ENCODE assay signal across 12 mouse cellular contexts in genomic region chr7:65642371-65643304, GRCm38 (mm10). TPM values are rescaled to one million over a fixed set of nuclear protein-coding genes. Genes with fewer than 3 reads are reported as not detected.
DNase-seq lines count a peak whose midpoint lies in the region; ATAC-seq lines count a peak whose summit lies in the region.
"Had no signal": no experiment of that assay in that cellular context is flagged by ENCODE, and none has a peak within 500 bp of the region (broad histone marks: within the 10 kb centered on the region; RNA-seq: fewer than 3 reads in every experiment).

No protein-coding gene starts in this region.

- H3K27me3 ChIP-seq in intestine, embryonic 14.5 days (replicated peaks; ENCODE audit: control insufficient read depth, insufficient read depth, low read length) = peaks cover 10% of the 10 kb centered on the region; the same call in 1 of the 2 replicates
- H3K27me3 ChIP-seq in intestine, embryonic 16.5 days (replicated peaks; ENCODE audit: control insufficient read depth, insufficient read depth, low read length) = no peaks in the 10 kb centered on the region
- peaks cover 2% of the 10 kb centered on the region; the same call in 1 of the 2 replicates for H3K27me3 ChIP-seq in midbrain, embryonic 11.5 days (ENCODE audit: control insufficient read depth, insufficient read depth, low read length)
- no peaks in the 10 kb centered on the region; the same call in 1 of the 2 replicates for H3K27me3 ChIP-seq in midbrain, embryonic 16.5 days (ENCODE audit: control insufficient read depth, insufficient read depth, low read depth, low read length)

- no peak overlapping the region for H3K27ac ChIP-seq in intestine, embryonic 14.5 days (ENCODE audit: low read depth)
- H3K27ac ChIP-seq in intestine, embryonic 16.5 days (ENCODE audit: low read length) = no peak overlapping the region
- no peak overlapping the region for H3K27ac ChIP-seq in midbrain, embryonic 11.5 days (ENCODE audit: low read depth, low read length)
- H3K27ac ChIP-seq in midbrain, embryonic 16.5 days (ENCODE audit: low read length) = no peak overlapping the region
- H3K27ac ChIP-seq: forebrain, embryonic 13.5 days; heart, embryonic 13.5 days had no signal

- no peaks in the 10 kb centered on the region for H3K4me1 ChIP-seq in intestine, embryonic 14.5 days (replicated peaks; ENCODE audit: control insufficient read depth, insufficient read depth, low read length)
- peaks cover 4% of the 10 kb centered on the region; the same call in 1 of the 2 replicates for H3K4me1 ChIP-seq in intestine, embryonic 16.5 days (ENCODE audit: control insufficient read depth, insufficient read depth, low read length)
- peaks cover 3% of the 10 kb centered on the region for H3K4me1 ChIP-seq in midbrain, embryonic 11.5 days (ENCODE audit: control insufficient read depth, insufficient read depth, low read length)
- H3K4me1 ChIP-seq in midbrain, embryonic 16.5 days (ENCODE audit: control insufficient read depth, insufficient read depth, low read length) = peaks cover 3% of the 10 kb centered on the region; the same call in 1 of the 2 replicates

- peak; percentile 34 for DNase-seq in intestine, embryonic 14.5 days (ENCODE audit: low spot score)
- peak; percentile 83 for DNase-seq in midbrain, embryonic 11.5 days (ENCODE audit: low spot score, missing footprints)
- peak; percentile 43 for DNase-seq in NIH3T3 (ENCODE audit: low read depth)
- DNase-seq in retina, postnatal 1 day = peak; percentile 41
- no peak for DNase-seq in ovary, postnatal 10 days (ENCODE audit: low spot score)
- DNase-seq: cerebellum, adult 9-11 months; spleen, adult 18-20 months had no signal

- H3K4me3 ChIP-seq in intestine, embryonic 14.5 days (ENCODE audit: low read depth, low read length) = no peak overlapping the region
- no peak overlapping the region for H3K4me3 ChIP-seq in intestine, embryonic 16.5 days (ENCODE audit: low read length)
- no peak overlapping the region for H3K4me3 ChIP-seq in midbrain, embryonic 11.5 days (ENCODE audit: low read depth, low read length)
- no peak overlapping the region for H3K4me3 ChIP-seq in midbrain, embryonic 16.5 days (ENCODE audit: low read depth, low read length)
- H3K4me3 ChIP-seq: forebrain, embryonic 13.5 days; heart, embryonic 13.5 days; lung, embryonic 15.5 days had no signal

- 70% methylated on average over 6 of the region's 6 CpGs for WGBS in intestine, embryonic 14.5 days
- WGBS in intestine, embryonic 16.5 days = 71% methylated on average over 6 of the region's 6 CpGs
- 83% methylated on average over 6 of the region's 6 CpGs for WGBS in midbrain, embryonic 11.5 days
- WGBS in midbrain, embryonic 16.5 days = 70% methylated on average over 6 of the region's 6 CpGs

- H3K9ac ChIP-seq in intestine, embryonic 14.5 days (ENCODE audit: low read length) = no peak overlapping the region
- H3K9ac ChIP-seq in intestine, embryonic 16.5 days (ENCODE audit: low read depth, low read length) = no peak overlapping the region
- no peak overlapping the region for H3K9ac ChIP-seq in midbrain, embryonic 11.5 days (ENCODE audit: low read length)
- no peak overlapping the region for H3K9ac ChIP-seq in midbrain, embryonic 16.5 days (ENCODE audit: low read depth, low read length)
- H3K9ac ChIP-seq: forebrain, embryonic 13.5 days; heart, embryonic 13.5 days; lung, embryonic 15.5 days had no signal

- no peaks in the 10 kb centered on the region for H3K9me3 ChIP-seq in intestine, embryonic 14.5 days (ENCODE audit: control insufficient read depth, low read length)
- no peaks in the 10 kb centered on the region for H3K9me3 ChIP-seq in intestine, embryonic 16.5 days (ENCODE audit: control insufficient read depth, low read length)
- H3K9me3 ChIP-seq in midbrain, embryonic 11.5 days (ENCODE audit: control insufficient read depth, low read length) = no peaks in the 10 kb centered on the region
- no peaks in the 10 kb centered on the region for H3K9me3 ChIP-seq in midbrain, embryonic 16.5 days (replicated peaks; ENCODE audit: control insufficient read depth, low read length, poor library complexity, severe bottlenecking)
- H3K9me3 ChIP-seq: forebrain, embryonic 13.5 days; heart, embryonic 13.5 days; lung, embryonic 15.5 days had no signal

- no peaks in the 10 kb centered on the region for H3K36me3 ChIP-seq in intestine, embryonic 14.5 days (ENCODE audit: control insufficient read depth, insufficient read depth, low read length)
- no peaks in the 10 kb centered on the region for H3K36me3 ChIP-seq in intestine, embryonic 16.5 days (ENCODE audit: control insufficient read depth, insufficient read depth, low read length)
- no peaks in the 10 kb centered on the region for H3K36me3 ChIP-seq in midbrain, embryonic 11.5 days (ENCODE audit: control insufficient read depth, insufficient read depth, low read length)
- H3K36me3 ChIP-seq in midbrain, embryonic 16.5 days (ENCODE audit: control insufficient read depth, insufficient read depth, low read length) = no peaks in the 10 kb centered on the region; the same call in 1 of the 2 replicates
- H3K36me3 ChIP-seq: lung, embryonic 15.5 days had no signal

- ATAC-seq in intestine, embryonic 14.5 days (replicated peaks; ENCODE audit: low FRiP score, low TSS enrichment, low read depth) = no peak
- no peak for ATAC-seq in intestine, embryonic 16.5 days
- no peak for ATAC-seq in midbrain, embryonic 11.5 days (ENCODE audit: low FRiP score)
- no peak for ATAC-seq in midbrain, embryonic 16.5 days
- ATAC-seq: forebrain, embryonic 13.5 days had no signal

- H3K4me2 ChIP-seq in intestine, embryonic 14.5 days (ENCODE audit: low read length) = no peak overlapping the region
- H3K4me2 ChIP-seq in intestine, embryonic 16.5 days (ENCODE audit: low read depth, low read length) = no peak overlapping the region
- H3K4me2 ChIP-seq in midbrain, embryonic 11.5 days = no peak overlapping the region
- H3K4me2 ChIP-seq in midbrain, embryonic 16.5 days (ENCODE audit: low read length) = no peak overlapping the region
- H3K4me2 ChIP-seq: forebrain, embryonic 13.5 days; heart, embryonic 13.5 days had no signal

RNA-seq across cellular contexts. Expression of gene Tarsl2, which starts 2.1 kb away (rescaled TPM):
- 8.5 and 8.9 TPM in 2 replicates for polyA plus RNA-seq in intestine, embryonic 14.5 days (2014; fragmentation: Nextera tagmentation; extraction: Ambion mirVana)
- 5.9 and 6.6 TPM in 2 replicates for polyA plus RNA-seq in intestine, embryonic 16.5 days (2015; fragmentation: Nextera tagmentation; extraction: Ambion mirVana)
- 11.7 and 12.0 TPM in 2 replicates for polyA plus RNA-seq in midbrain, embryonic 11.5 days (2014; fragmentation: Nextera tagmentation; extraction: Ambion mirVana)
- 19.2 TPM in 2 replicates for polyA plus RNA-seq in midbrain, embryonic 16.5 days (2015; fragmentation: Nextera tagmentation; extraction: Ambion mirVana)

RNA-seq across cellular contexts. Expression of gene Tm2d3, which starts 48.3 kb away (rescaled TPM):
- polyA plus RNA-seq in intestine, embryonic 14.5 days (2014; fragmentation: Nextera tagmentation; extraction: Ambion mirVana) = 87.3 and 90.8 TPM in 2 replicates
- polyA plus RNA-seq in intestine, embryonic 16.5 days (2015; fragmentation: Nextera tagmentation; extraction: Ambion mirVana) = 78.0 and 87.3 TPM in 2 replicates
- polyA plus RNA-seq in midbrain, embryonic 11.5 days (2014; fragmentation: Nextera tagmentation; extraction: Ambion mirVana) = 67.0 and 68.8 TPM in 2 replicates
- polyA plus RNA-seq in midbrain, embryonic 16.5 days (2015; fragmentation: Nextera tagmentation; extraction: Ambion mirVana) = 85.6 and 89.8 TPM in 2 replicates
